Mouse (Mus musculus) erythroblast, embryonic 14.5 days (primary cell): ENCODE results near the gene Ninj2. TPM values are rescaled to one million over a fixed set of nuclear protein-coding genes. Genes with fewer than 3 reads are reported as not detected.

Experiments
- H3K27me3 ChIP-seq: 2 replicates; pipeline ENCODE4 v1.6.1; 2012; ENCODE audit warnings: inconsistent platforms; ENCODE audit not compliant: control insufficient read depth
- H3K36me3 ChIP-seq: 2 replicates; pipeline ENCODE4 v1.6.1; 2012; ENCODE audit warnings: mild to moderate bottlenecking, inconsistent platforms; ENCODE audit not compliant: control insufficient read depth
- H3K4me1 ChIP-seq: 2 replicates; pipeline ENCODE4 v1.6.1; 2012; ENCODE audit warnings: inconsistent platforms; ENCODE audit not compliant: control insufficient read depth
- H3K4me3 ChIP-seq: replicated peaks from 2 replicates; pipeline ENCODE3; 2012; ENCODE audit warnings: moderate library complexity, mild to moderate bottlenecking, inconsistent platforms
- H3K9me3 ChIP-seq: 2 replicates; pipeline ENCODE4 v1.6.1; 2012; ENCODE audit warnings: low read length, inconsistent platforms, mixed read lengths; ENCODE audit not compliant: control insufficient read depth
- GATA1 ChIP-seq: IDR thresholded peaks from 2 replicates; pipeline ENCODE4 v1.6.1; 2012; ENCODE audit warnings: low read length, inconsistent platforms, mixed read lengths
- TAL1 ChIP-seq: IDR thresholded peaks from 3 replicates; pipeline ENCODE4 v1.6.1; 2012; ENCODE audit warnings: low read length, inconsistent platforms, mixed read lengths
- polyA plus RNA-seq: library from polyadenylated mRNA; stranded (reverse); fragments of >175 nt; gene quantifications from 2 replicates; pipeline ENCODE4 v1.2.3, GENCODE M21; 2012

Gene Ninj2
- polyA plus RNA-seq, 1 experiment: not detected

GRCm38 (mm10) chr6:120147411-120147810 lies 54.3 kb downstream of the Ninj2 start:
- no peaks in the 10 kb centered on the region for H3K36me3 ChIP-seq
- no peaks in the 10 kb centered on the region for H3K9me3 ChIP-seq
- H3K4me1 ChIP-seq: peaks cover 6% of the 10 kb centered on the region
- peaks cover 10% of the 10 kb centered on the region for H3K27me3 ChIP-seq
- no peak overlapping the region for H3K4me3 ChIP-seq
- TF ChIP-seq TAL1 (no peak), GATA1 (no peak)

- peaks cover 9% of the 10 kb centered on the region for H3K4me1 ChIP-seq
- peaks cover 10% of the 10 kb centered on the region for H3K27me3 ChIP-seq
- no peaks in the 10 kb centered on the region for H3K36me3 ChIP-seq
- no peaks in the 10 kb centered on the region for H3K9me3 ChIP-seq
- H3K4me3 ChIP-seq: no peak overlapping the region
- TF ChIP-seq TAL1: no peak
- TF ChIP-seq GATA1: no peak
Measured at GRCm38 (mm10) chr6:120148716-120149392, 55.7 kb downstream of the Ninj2 start.

GRCm38 (mm10) chr6:120149458-120150120 lies 56.4 kb downstream of the Ninj2 start:
- Histone ChIP-seq H3K4me1 (peaks cover 9% of the 10 kb centered on the region), H3K36me3 (no peaks in the 10 kb centered on the region)

GRCm38 (mm10) chr6:120150206-120150605 lies 57.1 kb downstream of the Ninj2 start:
- H3K36me3 ChIP-seq: no peaks in the 10 kb centered on the region
- no peak overlapping the region for H3K4me3 ChIP-seq
- H3K4me1 ChIP-seq: peaks cover 9% of the 10 kb centered on the region
- H3K27me3 ChIP-seq: peaks cover 8% of the 10 kb centered on the region
- H3K9me3 ChIP-seq: no peaks in the 10 kb centered on the region
- TF ChIP-seq GATA1 (no peak), TAL1 (no peak)

More at GRCm38 (mm10) chr6:120149458-120150120, 56.4 kb downstream of the Ninj2 start:
- Histone ChIP-seq H3K27me3 (peaks cover 8% of the 10 kb centered on the region), H3K4me3 (no peak overlapping the region), H3K9me3 (no peaks in the 10 kb centered on the region)
- TF ChIP-seq GATA1: no peak
- TF ChIP-seq TAL1: no peak

GRCm38 (mm10) chr6:120151616-120152053 lies 58.5 kb downstream of the Ninj2 start:
- H3K4me3 ChIP-seq: no peak overlapping the region
- no peaks in the 10 kb centered on the region for H3K36me3 ChIP-seq
- H3K9me3 ChIP-seq: no peaks in the 10 kb centered on the region
- H3K27me3 ChIP-seq: peaks cover under 1% of the 10 kb centered on the region; the same call in 1 of the 2 replicates
- peaks cover 9% of the 10 kb centered on the region for H3K4me1 ChIP-seq
- TF ChIP-seq GATA1: no peak
- no peak for TF ChIP-seq TAL1

GRCm38 (mm10) chr6:120152739-120153696 lies 59.9 kb downstream of the Ninj2 start:
- no peak; the same call in 2 of the 3 replicates for TF ChIP-seq TAL1
- no peak for TF ChIP-seq GATA1
- H3K4me3 ChIP-seq: no peak overlapping the region

GRCm38 (mm10) chr6:120154526-120155309 lies 61.6 kb downstream of the Ninj2 start:
- H3K27me3 ChIP-seq: peaks cover 5% of the 10 kb centered on the region
- TF ChIP-seq GATA1 (no peak), TAL1 (no peak)
- H3K36me3 ChIP-seq: no peaks in the 10 kb centered on the region
- H3K9me3 ChIP-seq: no peaks in the 10 kb centered on the region
- peaks cover 15% of the 10 kb centered on the region for H3K4me1 ChIP-seq
- H3K4me3 ChIP-seq: no peak overlapping the region

More at GRCm38 (mm10) chr6:120152739-120153696, 59.9 kb downstream of the Ninj2 start:
- peaks cover 9% of the 10 kb centered on the region for H3K4me1 ChIP-seq
- no peaks in the 10 kb centered on the region for H3K27me3 ChIP-seq
- H3K9me3 ChIP-seq: no peaks in the 10 kb centered on the region
- H3K36me3 ChIP-seq: no peaks in the 10 kb centered on the region

GRCm38 (mm10) chr6:120155510-120155909 lies 62.4 kb downstream of the Ninj2 start:
- Histone ChIP-seq H3K27me3 (peaks cover 5% of the 10 kb centered on the region), H3K4me1 (peaks cover 14% of the 10 kb centered on the region), H3K9me3 (no peaks in the 10 kb centered on the region), H3K36me3 (no peaks in the 10 kb centered on the region), H3K4me3 (no peak overlapping the region)
- TF ChIP-seq GATA1: no peak
- TF ChIP-seq TAL1: no peak
